Mouse (Mus musculus): ENCODE measurements at regions not wholly inside any gene's neighbourhood (a gene's known extent, or its start where the extent isn't known, plus 50 kb on each side); places are given as distances from the start of the nearest gene placed in this dataset.

DNA sequence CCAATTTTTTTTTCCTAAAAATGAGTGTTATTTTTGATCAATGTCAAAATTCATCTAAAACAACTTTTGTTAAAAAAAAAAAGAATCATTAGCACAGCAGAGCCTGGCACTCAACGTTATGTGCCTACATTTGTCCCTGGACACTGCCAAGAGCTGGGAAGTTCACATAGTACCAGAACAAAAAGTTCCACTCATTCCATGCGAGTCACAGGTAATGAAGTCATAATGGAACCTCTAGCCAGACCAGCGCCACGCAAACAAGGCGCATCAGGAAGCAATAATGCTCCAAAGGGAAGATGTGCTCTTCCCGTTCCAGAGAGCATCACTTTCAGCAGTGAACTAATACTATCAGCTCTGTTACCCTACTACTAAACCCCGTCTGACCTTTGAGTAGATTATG is 257.0 kb upstream of the 1700056E22Rik start:
- no peak overlapping the region for H3K27ac ChIP-seq (replicated peaks; ENCODE audit: low read depth, low read length)
- WGBS = 90% methylated on average over 7 of the region's 7 CpGs
- no peaks in the 10 kb centered on the region for H3K36me3 ChIP-seq (replicated peaks; ENCODE audit: control insufficient read depth, insufficient read depth, low read depth, low read length)
- H3K4me3 ChIP-seq (ENCODE audit: low read depth, low read length) = no peak overlapping the region
- DNase-seq (ENCODE audit: low spot score) (no peak), ATAC-seq (replicated peaks; ENCODE audit: insufficient number of reproducible peaks, low FRiP score, low TSS enrichment, low read depth) (no peak)
- H3K9me3 ChIP-seq (replicated peaks; ENCODE audit: control insufficient read depth, low read length) = no peaks in the 10 kb centered on the region
- no peak overlapping the region for H3K9ac ChIP-seq (replicated peaks; ENCODE audit: low read length)
- H3K27me3 ChIP-seq (ENCODE audit: control insufficient read depth, insufficient read depth, low read length) = no peaks in the 10 kb centered on the region
- no peaks in the 10 kb centered on the region for H3K4me1 ChIP-seq (ENCODE audit: control insufficient read depth, insufficient read depth, low read length)
- no peak overlapping the region for H3K4me2 ChIP-seq (ENCODE audit: low read depth, low read length)

GRCm38 (mm10) chr1:184289733-184290416 is 255.8 kb upstream of the 1700056E22Rik start:
- H3K27me3 ChIP-seq (ENCODE audit: control insufficient read depth, insufficient read depth, low read length) = no peaks in the 10 kb centered on the region
- H3K4me2 ChIP-seq (ENCODE audit: low read depth, low read length) = no peak overlapping the region
- no peak overlapping the region for H3K4me3 ChIP-seq (ENCODE audit: low read depth, low read length)
- 67% methylated on average over 7 of the region's 7 CpGs for WGBS
- no peaks in the 10 kb centered on the region for H3K9me3 ChIP-seq (replicated peaks; ENCODE audit: control insufficient read depth, low read length)
- H3K36me3 ChIP-seq (replicated peaks; ENCODE audit: control insufficient read depth, insufficient read depth, low read depth, low read length) = no peaks in the 10 kb centered on the region
- no peak overlapping the region for H3K9ac ChIP-seq (replicated peaks; ENCODE audit: low read length)
- DNase-seq (ENCODE audit: low spot score) = no peak
- no peak for ATAC-seq (replicated peaks; ENCODE audit: insufficient number of reproducible peaks, low FRiP score, low TSS enrichment, low read depth)
- no peak overlapping the region for H3K27ac ChIP-seq (replicated peaks; ENCODE audit: low read depth, low read length)
- H3K4me1 ChIP-seq (ENCODE audit: control insufficient read depth, insufficient read depth, low read length) = no peaks in the 10 kb centered on the region

GRCm38 (mm10) chr1:184281768-184282167 is 247.7 kb upstream of the 1700056E22Rik start:
- 78% methylated on average over 5 of the region's 5 CpGs for WGBS
- no peak for ATAC-seq (replicated peaks; ENCODE audit: insufficient number of reproducible peaks, low FRiP score, low TSS enrichment, low read depth)
- H3K27me3 ChIP-seq (ENCODE audit: control insufficient read depth, insufficient read depth, low read length) = no peaks in the 10 kb centered on the region
- no peaks in the 10 kb centered on the region for H3K9me3 ChIP-seq (replicated peaks; ENCODE audit: control insufficient read depth, low read length)
- no peak for DNase-seq (ENCODE audit: low spot score)
- H3K4me1 ChIP-seq (ENCODE audit: control insufficient read depth, insufficient read depth, low read length) = no peaks in the 10 kb centered on the region
- H3K36me3 ChIP-seq (replicated peaks; ENCODE audit: control insufficient read depth, insufficient read depth, low read depth, low read length) = no peaks in the 10 kb centered on the region
- no peak overlapping the region for H3K9ac ChIP-seq (replicated peaks; ENCODE audit: low read length)
- H3K4me2 ChIP-seq (ENCODE audit: low read depth, low read length) = no peak overlapping the region
- H3K4me3 ChIP-seq (ENCODE audit: low read depth, low read length) = no peak overlapping the region
- H3K27ac ChIP-seq (replicated peaks; ENCODE audit: low read depth, low read length) = no peak overlapping the region

GRCm38 (mm10) chr1:184279263-184279662 is 245.2 kb upstream of the 1700056E22Rik start:
- Histone ChIP-seq H3K4me1 (ENCODE audit: control insufficient read depth, insufficient read depth, low read length) (no peaks in the 10 kb centered on the region), H3K27me3 (ENCODE audit: control insufficient read depth, insufficient read depth, low read length) (no peaks in the 10 kb centered on the region), H3K4me3 (ENCODE audit: low read depth, low read length) (no peak overlapping the region), H3K36me3 (replicated peaks; ENCODE audit: control insufficient read depth, insufficient read depth, low read depth, low read length) (no peaks in the 10 kb centered on the region), H3K9me3 (replicated peaks; ENCODE audit: control insufficient read depth, low read length) (no peaks in the 10 kb centered on the region), H3K4me2 (ENCODE audit: low read depth, low read length) (no peak overlapping the region), H3K9ac (replicated peaks; ENCODE audit: low read length) (no peak overlapping the region), H3K27ac (replicated peaks; ENCODE audit: low read depth, low read length) (no peak overlapping the region)
- 56% methylated on average over 10 of the region's 10 CpGs for WGBS
- ATAC-seq (replicated peaks; ENCODE audit: insufficient number of reproducible peaks, low FRiP score, low TSS enrichment, low read depth) (no peak), DNase-seq (ENCODE audit: low spot score) (no peak)

- 84% methylated on average over 2 of the region's 2 CpGs for WGBS
- ATAC-seq (replicated peaks; ENCODE audit: insufficient number of reproducible peaks, low FRiP score, low TSS enrichment, low read depth) = no peak
- no peaks in the 10 kb centered on the region for H3K27me3 ChIP-seq (ENCODE audit: control insufficient read depth, insufficient read depth, low read length)
Observed at GRCm38 (mm10) chr1:184277001-184277400, 242.9 kb upstream of the 1700056E22Rik start.

DNA sequence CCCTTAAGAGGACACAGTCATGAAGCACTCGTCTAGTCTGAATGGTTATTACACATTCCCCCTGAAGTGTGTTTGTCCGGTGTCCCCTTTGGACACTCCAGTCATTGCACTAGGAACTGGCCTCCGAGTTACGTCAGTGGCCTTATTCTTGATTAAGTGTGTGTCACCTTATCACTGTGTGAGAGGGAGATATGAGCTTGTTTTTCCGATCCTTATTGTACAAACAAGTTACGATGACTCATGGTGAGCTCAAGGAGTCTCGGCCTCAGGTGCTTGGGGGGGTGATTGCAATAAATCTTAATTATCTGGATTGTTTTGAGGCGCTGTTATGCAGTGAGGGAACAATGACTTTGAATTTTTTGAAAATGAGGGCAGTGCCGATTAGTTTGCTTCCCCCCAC is 241.8 kb upstream of the 1700056E22Rik start:
- no peaks in the 10 kb centered on the region for H3K4me1 ChIP-seq (ENCODE audit: control insufficient read depth, insufficient read depth, low read length)
- no peaks in the 10 kb centered on the region for H3K27me3 ChIP-seq (ENCODE audit: control insufficient read depth, insufficient read depth, low read length)
- 90% methylated on average over 9 of the region's 9 CpGs for WGBS
- H3K4me2 ChIP-seq (ENCODE audit: low read depth, low read length) = no peak overlapping the region
- H3K27ac ChIP-seq (replicated peaks; ENCODE audit: low read depth, low read length) = no peak overlapping the region
- H3K4me3 ChIP-seq (ENCODE audit: low read depth, low read length) = no peak overlapping the region
- no peaks in the 10 kb centered on the region for H3K9me3 ChIP-seq (replicated peaks; ENCODE audit: control insufficient read depth, low read length)
- DNase-seq (ENCODE audit: low spot score) (no peak), ATAC-seq (replicated peaks; ENCODE audit: insufficient number of reproducible peaks, low FRiP score, low TSS enrichment, low read depth) (no peak)
- no peaks in the 10 kb centered on the region for H3K36me3 ChIP-seq (replicated peaks; ENCODE audit: control insufficient read depth, insufficient read depth, low read depth, low read length)
- no peak overlapping the region for H3K9ac ChIP-seq (replicated peaks; ENCODE audit: low read length)

More at GRCm38 (mm10) chr1:184277001-184277400, 242.9 kb upstream of the 1700056E22Rik start:
- Histone ChIP-seq H3K36me3 (replicated peaks; ENCODE audit: control insufficient read depth, insufficient read depth, low read depth, low read length) (no peaks in the 10 kb centered on the region), H3K4me1 (ENCODE audit: control insufficient read depth, insufficient read depth, low read length) (no peaks in the 10 kb centered on the region), H3K4me3 (ENCODE audit: low read depth, low read length) (no peak overlapping the region), H3K27ac (replicated peaks; ENCODE audit: low read depth, low read length) (no peak overlapping the region), H3K4me2 (ENCODE audit: low read depth, low read length) (no peak overlapping the region), H3K9ac (replicated peaks; ENCODE audit: low read length) (no peak overlapping the region), H3K9me3 (replicated peaks; ENCODE audit: control insufficient read depth, low read length) (no peaks in the 10 kb centered on the region)
- no peak for DNase-seq (ENCODE audit: low spot score)

GRCm38 (mm10) chr1:184275396-184275795 is 241.3 kb upstream of the 1700056E22Rik start:
- Histone ChIP-seq H3K9me3 (replicated peaks; ENCODE audit: control insufficient read depth, low read length) (no peaks in the 10 kb centered on the region), H3K9ac (replicated peaks; ENCODE audit: low read length) (no peak overlapping the region), H3K4me2 (ENCODE audit: low read depth, low read length) (no peak overlapping the region), H3K4me3 (ENCODE audit: low read depth, low read length) (no peak overlapping the region), H3K27ac (replicated peaks; ENCODE audit: low read depth, low read length) (no peak overlapping the region), H3K4me1 (ENCODE audit: control insufficient read depth, insufficient read depth, low read length) (no peaks in the 10 kb centered on the region), H3K36me3 (replicated peaks; ENCODE audit: control insufficient read depth, insufficient read depth, low read depth, low read length) (no peaks in the 10 kb centered on the region), H3K27me3 (ENCODE audit: control insufficient read depth, insufficient read depth, low read length) (no peaks in the 10 kb centered on the region)
- WGBS = 96% methylated on average over 3 of the region's 3 CpGs
- ATAC-seq (replicated peaks; ENCODE audit: insufficient number of reproducible peaks, low FRiP score, low TSS enrichment, low read depth) (no peak), DNase-seq (ENCODE audit: low spot score) (no peak)

DNA sequence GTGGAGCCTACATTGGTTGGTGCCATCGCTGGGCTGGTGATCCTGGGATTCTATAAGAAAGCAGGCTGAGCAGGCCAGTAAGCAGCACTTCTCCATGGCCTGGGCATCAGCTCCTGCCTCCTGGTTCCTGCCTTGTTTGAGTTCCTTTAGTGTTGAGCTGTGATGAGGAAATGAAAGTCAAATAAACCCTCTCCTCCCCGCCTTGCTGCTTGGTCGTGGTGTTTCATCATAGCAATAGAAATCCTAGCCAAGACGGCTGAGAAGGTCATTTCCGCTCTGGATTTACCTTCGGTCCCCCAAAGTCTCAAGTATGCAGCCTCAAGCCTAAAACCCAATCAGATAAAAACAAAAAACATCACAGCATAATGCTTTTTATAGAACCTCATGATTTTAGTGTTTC is 240.6 kb upstream of the 1700056E22Rik start:
- DNase-seq (ENCODE audit: low spot score) (no peak), ATAC-seq (replicated peaks; ENCODE audit: insufficient number of reproducible peaks, low FRiP score, low TSS enrichment, low read depth) (no peak)
- H3K9ac ChIP-seq (replicated peaks; ENCODE audit: low read length) = no peak overlapping the region
- H3K4me2 ChIP-seq (ENCODE audit: low read depth, low read length) = no peak overlapping the region
- H3K36me3 ChIP-seq (replicated peaks; ENCODE audit: control insufficient read depth, insufficient read depth, low read depth, low read length) = no peaks in the 10 kb centered on the region
- H3K27ac ChIP-seq (replicated peaks; ENCODE audit: low read depth, low read length) = no peak overlapping the region
- H3K9me3 ChIP-seq (replicated peaks; ENCODE audit: control insufficient read depth, low read length) = no peaks in the 10 kb centered on the region
- 87% methylated on average over 6 of the region's 6 CpGs for WGBS
- H3K4me3 ChIP-seq (ENCODE audit: low read depth, low read length) = no peak overlapping the region
- H3K4me1 ChIP-seq (ENCODE audit: control insufficient read depth, insufficient read depth, low read length) = no peaks in the 10 kb centered on the region
- H3K27me3 ChIP-seq (ENCODE audit: control insufficient read depth, insufficient read depth, low read length) = no peaks in the 10 kb centered on the region
